Mouse (Mus musculus): ENCODE results near the gene Kif6. TPM values are rescaled to one million over a fixed set of nuclear protein-coding genes. Genes with fewer than 3 reads are reported as not detected.

Gene Kif6
- total RNA-seq, 1 experiment from 2014 or later = 1.1 TPM

Other genes starting within 250 kb of the Kif6 start
- gene Mocs1, start 186.8 kb upstream of the Kif6 start, total RNA-seq (2017) = 13.6 and 16.8 TPM in 2 replicates
- gene Daam2, start 50.8 kb upstream of the Kif6 start, total RNA-seq (2017) = not detected in 2 replicates

Data from hematopoietic stem cell, adult 5-6 weeks (primary cell).